Mouse (Mus musculus): Measurements from ENCODE around the gene Sec24d.

The Sec24d gene

DNA sequence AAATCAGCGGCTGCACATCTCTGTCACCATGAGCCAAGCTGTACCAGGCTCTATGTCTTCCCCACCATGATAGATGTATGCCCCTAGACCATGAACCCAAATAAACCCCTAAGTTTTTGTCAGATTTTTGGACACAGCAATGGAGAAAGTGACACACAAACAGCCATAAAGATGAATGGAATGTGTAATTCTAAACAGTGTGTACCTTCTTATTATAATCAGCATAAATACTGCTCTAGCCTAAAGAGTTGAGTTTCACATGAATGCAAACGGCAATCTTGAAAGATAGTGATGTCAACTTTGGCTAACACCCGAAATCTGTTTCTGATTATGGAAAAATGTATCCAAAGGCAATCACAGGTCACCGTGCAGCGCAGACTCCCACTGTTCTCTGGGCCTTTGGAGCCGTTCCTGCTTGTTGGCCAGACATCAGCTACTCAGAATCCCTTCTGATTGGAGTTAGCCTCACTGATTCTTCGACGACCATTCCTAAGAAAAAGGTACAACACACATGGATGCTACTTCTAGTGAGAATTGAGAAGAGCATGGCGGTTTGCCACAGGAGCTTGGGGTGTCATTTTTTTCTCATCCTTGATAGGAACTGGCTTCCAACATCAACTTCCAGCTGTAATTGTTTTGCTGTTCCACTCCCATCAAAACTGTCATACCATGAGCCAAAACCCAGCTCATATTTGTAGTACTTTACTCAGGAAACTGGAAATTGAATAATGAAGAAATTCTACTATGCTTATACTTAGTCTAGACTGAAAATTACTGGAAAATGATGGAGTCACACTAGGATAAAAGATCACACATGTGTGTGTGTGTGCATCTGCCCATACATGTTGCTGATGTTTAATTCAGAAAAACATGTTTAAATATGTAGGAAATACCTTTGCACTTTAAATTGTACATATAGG lies 130.6 kb downstream of the Sec24d start:
- no peak for DNase-seq (ENCODE audit: low read depth)

DNA sequence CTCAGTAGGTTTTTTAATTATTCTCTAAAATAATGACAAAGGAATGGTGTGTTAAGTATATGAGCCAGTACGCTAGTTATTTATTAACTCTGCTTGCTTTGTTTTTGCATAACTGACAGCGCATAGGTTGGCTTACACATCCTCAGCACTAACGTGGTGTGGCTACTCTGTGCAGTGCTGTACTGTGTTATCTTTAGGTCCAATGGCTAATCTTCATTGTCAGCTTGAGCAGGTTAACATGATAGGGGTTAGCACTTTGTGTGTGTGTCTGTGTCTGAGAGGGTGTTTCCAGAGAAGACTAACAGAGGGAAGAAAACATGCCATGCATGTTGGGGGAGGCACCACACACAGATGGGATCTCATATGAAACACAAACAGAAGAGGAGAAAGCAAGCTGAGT lies 137.7 kb downstream of the Sec24d start:
- DNase-seq (ENCODE audit: low read depth) = no peak

DNA sequence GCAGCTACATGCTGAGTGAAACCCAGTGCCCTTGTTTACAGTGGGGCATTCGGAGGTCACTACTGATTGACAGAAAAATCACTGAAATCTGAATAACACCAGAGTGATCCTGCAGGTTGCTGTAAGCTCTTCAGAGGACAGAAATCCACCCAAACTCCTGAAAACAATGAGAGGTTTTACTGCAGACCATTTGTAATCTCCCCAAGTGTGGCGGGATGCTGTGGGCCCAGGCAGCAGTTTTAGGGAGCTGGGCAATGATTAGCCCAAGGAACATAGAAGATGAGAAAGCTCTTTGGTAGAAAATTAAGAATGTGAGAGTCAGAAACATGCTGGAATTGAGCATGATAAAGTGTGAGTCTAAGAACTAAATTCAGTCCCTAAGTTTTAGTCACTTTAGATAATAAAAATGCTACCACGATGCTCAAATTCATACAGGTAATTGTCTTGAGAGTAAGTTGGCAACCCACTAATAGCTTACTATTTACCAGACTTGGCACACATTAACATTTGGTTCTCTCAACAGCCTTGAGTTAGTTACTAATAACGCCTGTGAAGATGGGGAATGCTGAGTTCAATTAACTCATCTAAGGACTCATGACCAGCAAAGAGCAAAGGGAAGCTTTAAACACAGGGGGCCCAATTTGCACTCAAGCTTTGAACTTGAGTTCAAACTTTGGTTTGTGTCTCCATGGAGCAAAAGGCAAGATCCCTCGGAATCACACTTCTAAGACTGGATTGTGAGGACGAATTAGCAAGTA lies 144.7 kb downstream of the Sec24d start:
- DNase-seq (ENCODE audit: low read depth) = no peak

DNA sequence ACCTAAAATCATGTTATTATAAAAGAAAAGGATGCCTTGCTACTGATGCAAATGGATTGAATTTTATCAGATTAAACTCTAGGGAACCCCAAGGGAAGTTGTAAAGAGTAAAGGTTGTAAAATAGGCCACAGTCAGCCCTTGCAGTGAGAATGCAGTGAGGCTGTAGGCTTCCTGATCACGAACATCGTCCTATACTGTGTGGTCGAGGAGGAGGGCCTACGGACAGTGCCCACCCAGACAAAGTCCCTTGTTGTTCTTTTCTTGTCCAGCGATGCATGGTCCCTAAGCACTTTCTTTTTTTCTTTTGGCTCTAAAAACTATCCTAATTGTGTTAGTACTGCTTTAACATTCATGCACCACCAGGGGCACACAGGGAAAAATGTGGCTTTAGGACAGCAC lies 145.9 kb downstream of the Sec24d start:
- DNase-seq (ENCODE audit: low read depth) = no peak

Data from naive thymus-derived CD4-positive, alpha-beta T cell, adult 2 months (primary cell).